Mouse (Mus musculus): Measurements from ENCODE around the gene Zfp365.

Zfp365 gene

DNA sequence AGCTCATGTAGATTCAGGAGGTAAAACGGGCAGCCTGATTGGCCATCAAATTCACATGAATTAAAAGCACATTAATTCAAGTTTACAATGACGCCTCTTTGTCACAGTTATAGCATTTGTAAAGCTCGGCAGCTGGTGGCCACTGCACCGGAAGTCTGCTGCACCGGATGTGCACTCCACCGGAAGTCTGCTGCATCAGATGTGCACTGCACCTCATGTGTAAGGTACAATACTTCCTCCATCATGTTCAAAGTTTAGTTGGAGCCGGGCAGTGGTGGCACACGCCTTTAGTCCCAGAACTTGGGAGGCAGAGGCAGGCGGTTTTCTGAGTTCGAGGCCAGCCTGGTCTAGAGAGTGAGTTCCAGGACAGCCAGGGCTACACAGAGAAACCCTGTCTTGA, 70.9 kb downstream of the Zfp365 start:
- DNase-seq (ENCODE audit: low spot score): no peak

DNA sequence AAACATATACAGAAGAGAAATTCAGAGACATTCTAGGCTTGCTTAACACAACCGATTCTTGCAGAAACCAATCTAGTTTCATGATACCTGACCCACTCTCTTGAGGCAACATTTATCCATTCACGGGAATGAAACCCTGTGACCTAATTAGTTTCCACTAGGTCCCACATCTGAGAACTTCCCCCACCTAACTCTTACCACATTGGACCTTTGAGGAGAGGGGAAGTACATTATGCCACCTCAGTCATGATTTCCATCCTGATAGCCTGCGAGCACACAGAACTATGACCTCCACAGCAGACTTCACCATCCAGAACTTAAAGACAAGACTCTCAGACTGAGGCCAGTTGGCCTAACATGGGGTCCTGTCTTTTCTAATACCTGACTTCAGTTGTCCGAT, 71.7 kb downstream of the Zfp365 start:
- DNase-seq (ENCODE audit: low spot score): no peak

DNA sequence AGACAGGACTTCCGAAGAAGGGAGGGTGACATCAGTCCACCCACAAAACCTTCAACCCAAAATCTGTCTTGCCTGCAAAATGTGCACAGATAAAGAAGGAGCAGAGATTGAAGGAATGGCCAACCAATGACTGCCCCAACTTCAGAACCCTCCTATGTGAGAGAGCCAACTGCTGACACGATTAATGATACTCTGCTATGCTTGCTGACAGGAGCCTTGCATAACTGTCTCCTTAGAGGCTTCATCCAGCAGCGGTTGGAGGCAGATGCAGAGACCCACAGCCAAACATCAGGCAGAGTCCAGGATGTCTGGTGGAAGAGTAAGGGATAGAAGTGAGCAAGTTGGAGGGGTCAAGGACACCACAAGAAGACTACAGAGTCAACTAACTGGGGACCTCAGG, 73.3 kb downstream of the Zfp365 start:
- no peak for DNase-seq (ENCODE audit: low spot score)

DNA sequence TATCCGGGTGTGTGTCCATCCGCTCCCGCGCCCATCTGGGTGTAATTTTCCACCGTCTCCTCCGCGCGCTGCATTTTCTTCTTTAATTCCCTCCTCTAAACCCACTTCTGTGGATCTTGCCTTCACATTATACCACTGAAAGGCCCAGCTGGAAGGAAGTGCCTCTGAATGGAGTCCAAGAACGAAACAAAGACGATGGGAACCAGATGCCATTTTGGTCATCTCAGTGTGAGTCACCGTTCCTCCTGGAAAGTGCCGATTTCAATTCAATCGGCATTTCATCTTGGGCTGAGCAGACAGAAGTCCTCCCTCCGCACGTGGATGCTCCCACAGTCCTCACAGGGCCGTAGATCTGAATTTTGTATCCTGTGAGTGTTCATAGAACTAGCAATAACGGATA, 76.0 kb downstream of the Zfp365 start:
- DNase-seq (ENCODE audit: low spot score): no peak

Data from ovary, adult 18-20 months (tissue).